In genomic region chr3:65829230-65829629, GRCm38 (mm10) we compare ENCODE assay signal across 8 mouse cellular contexts.
A peak's percentile ranks its signal among the peaks of the same experiment; 100 is the strongest.
DNase-seq lines count a peak whose midpoint lies in the region; ATAC-seq and TF ChIP-seq lines count a peak whose summit lies in the region.

No protein-coding gene starts in this region.

- no peaks in the 10 kb centered on the region for H3K79me2 ChIP-seq in heart, adult 2 months (replicated peaks; ENCODE audit: control insufficient read depth, insufficient read depth, low read length)

- H3K9me3 ChIP-seq in limb, embryonic 11.5 days (ENCODE audit: control insufficient read depth, low read length), result no peaks in the 10 kb centered on the region
- no peaks in the 10 kb centered on the region for H3K9me3 ChIP-seq in limb, embryonic 10.5 days (replicated peaks)
- H3K9me3 ChIP-seq in stomach, embryonic 14.5 days (ENCODE audit: control insufficient read depth, low read depth, low read length), result no peaks in the 10 kb centered on the region

- peak; percentile 38; the same call in 1 of the 2 replicates for TF ChIP-seq EP300 in heart, adult 2 months (IDR thresholded peaks at IDR 0.05; ENCODE audit: insufficient read depth, low read depth, low read length)

- ATAC-seq in limb, embryonic 11.5 days (ENCODE audit: insufficient number of reproducible peaks, low FRiP score, low TSS enrichment, low read depth), result no peak
- peak; percentile 74; the same call in 1 of the 2 replicates for ATAC-seq in stomach, embryonic 14.5 days (ENCODE audit: insufficient number of reproducible peaks, insufficient read depth, low FRiP score, low read depth)

- peak; percentile 22 for DNase-seq in limb, embryonic 11.5 days (ENCODE audit: low spot score)
- DNase-seq in limb, embryonic 10.5 days (ENCODE audit: low spot score), result no peak
- peak; percentile 74 to 80 for DNase-seq in cerebellum, postnatal 36 days
- peak; percentile 75 to 84 for DNase-seq in heart, adult 2 months
- peak; percentile 86 for DNase-seq in kidney, adult 2 months
- peak; percentile 61 for DNase-seq in lung, postnatal 25 days (ENCODE audit: low spot score)
- DNase-seq in spleen, postnatal 10 days (ENCODE audit: low spot score in 2 of 2), result no peak

- intact Hi-C loops in heart, adult 2 months (cut with DNase I), result loop anchor here (5.0 kb wide), 1 partner anchor 33 kb away; no protein-coding TSS in a partner anchor

- H3K36me3 ChIP-seq in limb, embryonic 11.5 days (ENCODE audit: control insufficient read depth, insufficient read depth, low read length), result no peaks in the 10 kb centered on the region
- H3K36me3 ChIP-seq in limb, embryonic 10.5 days, result no peaks in the 10 kb centered on the region
- H3K36me3 ChIP-seq in heart, adult 2 months (ENCODE audit: control insufficient read depth, insufficient read depth, low read length), result no peaks in the 10 kb centered on the region
- no peaks in the 10 kb centered on the region for H3K36me3 ChIP-seq in kidney, adult 2 months (ENCODE audit: control insufficient read depth, insufficient read depth, low read length)
- H3K36me3 ChIP-seq in stomach, embryonic 14.5 days (ENCODE audit: control insufficient read depth, insufficient read depth, low read length), result no peaks in the 10 kb centered on the region

- no peak for TF ChIP-seq POLR2A in heart, adult 2 months (IDR thresholded peaks at IDR 0.05; ENCODE audit: insufficient read depth, low read depth, low read length)
- TF ChIP-seq POLR2A in kidney, adult 2 months (IDR thresholded peaks at IDR 0.05; ENCODE audit: low read depth, low read length), result no peak

- no peak for TF ChIP-seq CTCF in heart, adult 2 months (IDR thresholded peaks at IDR 0.05)
- no peak for TF ChIP-seq CTCF in kidney, adult 2 months (conservative IDR thresholded peaks at IDR 0.05; ENCODE audit: insufficient read depth, insufficient read length, low read depth, low read length)

- no peak overlapping the region for H3K4me3 ChIP-seq in limb, embryonic 11.5 days (ENCODE audit: low read depth, low read length)
- no peak overlapping the region for H3K4me3 ChIP-seq in limb, embryonic 10.5 days
- H3K4me3 ChIP-seq in heart, adult 2 months, result no peak overlapping the region
- H3K4me3 ChIP-seq in kidney, adult 2 months (ENCODE audit: insufficient read depth, low read depth, low read length), result no peak overlapping the region
- H3K4me3 ChIP-seq in stomach, embryonic 14.5 days (ENCODE audit: low read depth, low read length), result no peak overlapping the region

- 32% methylated on average over 7 of the region's 7 CpGs for WGBS in limb, embryonic 11.5 days
- 31% methylated on average over 7 of the region's 7 CpGs for WGBS in limb, embryonic 10.5 days
- WGBS in heart, adult 2 months, result 20% methylated on average over 7 of the region's 7 CpGs
- WGBS in kidney, adult 2 months, result 14% methylated on average over 7 of the region's 7 CpGs
- 22% methylated on average over 7 of the region's 7 CpGs for WGBS in stomach, embryonic 14.5 days

- 0 out of 2 replicates have a peak, but pooled peaks cover 3% of the 10 kb centered on the region for H3K4me1 ChIP-seq in limb, embryonic 11.5 days (ENCODE audit: control insufficient read depth, insufficient read depth, low read length)
- peaks cover 26% of the 10 kb centered on the region for H3K4me1 ChIP-seq in limb, embryonic 10.5 days
- peaks cover 4% of the 10 kb centered on the region for H3K4me1 ChIP-seq in heart, adult 2 months (ENCODE audit: control insufficient read depth, insufficient read depth, low read length)
- H3K4me1 ChIP-seq in kidney, adult 2 months (ENCODE audit: control insufficient read depth, insufficient read depth, low read length), result no peaks in the 10 kb centered on the region
- 0 out of 2 replicates have a peak, but pooled peaks cover 6% of the 10 kb centered on the region for H3K4me1 ChIP-seq in stomach, embryonic 14.5 days (ENCODE audit: control insufficient read depth, insufficient read depth, low read length)

- no peak overlapping the region for H3K27ac ChIP-seq in limb, embryonic 11.5 days (replicated peaks; ENCODE audit: low read depth, low read length)
- no peak overlapping the region for H3K27ac ChIP-seq in limb, embryonic 10.5 days
- no peak overlapping the region for H3K27ac ChIP-seq in heart, adult 2 months
- H3K27ac ChIP-seq in kidney, adult 2 months (ENCODE audit: insufficient read depth, low read depth, low read length), result no peak overlapping the region
- H3K27ac ChIP-seq in stomach, embryonic 14.5 days (ENCODE audit: low read length), result no peak overlapping the region

- no peaks in the 10 kb centered on the region for H3K27me3 ChIP-seq in limb, embryonic 11.5 days (ENCODE audit: control insufficient read depth, insufficient read depth, low read length)
- H3K27me3 ChIP-seq in limb, embryonic 10.5 days (ENCODE audit: low read depth, poor library complexity, severe bottlenecking), result peaks cover 7% of the 10 kb centered on the region; the same call in 1 of the 2 replicates
- no peaks in the 10 kb centered on the region for H3K27me3 ChIP-seq in heart, adult 2 months (ENCODE audit: control insufficient read depth, insufficient read depth, low read length)
- no peaks in the 10 kb centered on the region for H3K27me3 ChIP-seq in kidney, adult 2 months (replicated peaks; ENCODE audit: control insufficient read depth, insufficient read depth, low read length)
- H3K27me3 ChIP-seq in stomach, embryonic 14.5 days (ENCODE audit: control insufficient read depth, insufficient read depth, low read length), result no peaks in the 10 kb centered on the region

- no peak overlapping the region for H3K4me2 ChIP-seq in limb, embryonic 11.5 days (ENCODE audit: low read depth, severe bottlenecking)
- no peak overlapping the region for H3K4me2 ChIP-seq in stomach, embryonic 14.5 days (replicated peaks; ENCODE audit: low read depth, low read length)

- no peak overlapping the region for H3K9ac ChIP-seq in limb, embryonic 11.5 days (ENCODE audit: low read length)
- H3K9ac ChIP-seq in heart, adult 2 months (ENCODE audit: low read depth, low read length), result no peak overlapping the region
- H3K9ac ChIP-seq in stomach, embryonic 14.5 days (replicated peaks; ENCODE audit: low read depth, low read length), result no peak overlapping the region

Comparison
In these comparisons a context has a peak if more than half of its experiments do, and no peak if none do; other contexts are left out.
1. DNase-seq: peak in limb, embryonic 11.5 days (single experiment), cerebellum, postnatal 36 days (2 of 2), heart, adult 2 months (2 of 2), kidney, adult 2 months (single experiment) and lung, postnatal 25 days (single experiment); none in limb, embryonic 10.5 days (single experiment) and spleen, postnatal 10 days (0 of 2).